Mouse (Mus musculus) cerebellum, adult 8-10 months (tissue): ENCODE data around the gene Snd1.

Experiments used
- DNase-seq: peaks from one replicate; pipeline ENCODE4 v3.0.0; 2022

Snd1 gene

GRCm38 (mm10) chr6:28848891-28849290 is 374.0 kb downstream of the Snd1 start:
- DNase-seq: no peak

GRCm38 (mm10) chr6:28849317-28849716 is 374.4 kb downstream of the Snd1 start:
- no peak for DNase-seq

- DNase-seq: no peak
Measured at GRCm38 (mm10) chr6:28850326-28850900, 375.5 kb downstream of the Snd1 start.

- DNase-seq: no peak
Measured at GRCm38 (mm10) chr6:28852342-28852741, 377.4 kb downstream of the Snd1 start.

GRCm38 (mm10) chr6:28853164-28853563 is 378.2 kb downstream of the Snd1 start:
- no peak for DNase-seq

- DNase-seq: no peak
Measured at GRCm38 (mm10) chr6:28853654-28854053, 378.7 kb downstream of the Snd1 start.

- no peak for DNase-seq
Measured at GRCm38 (mm10) chr6:28854598-28854997, 379.7 kb downstream of the Snd1 start.

- DNase-seq: peak; percentile 35
Measured at GRCm38 (mm10) chr6:28855442-28855841, 380.5 kb downstream of the Snd1 start.

- DNase-seq: no peak
Measured at GRCm38 (mm10) chr6:28856789-28857188, 381.9 kb downstream of the Snd1 start.

- no peak for DNase-seq
Measured at GRCm38 (mm10) chr6:28857198-28858180, 382.6 kb downstream of the Snd1 start.

- DNase-seq: no peak
Measured at GRCm38 (mm10) chr6:28859094-28859493, 384.2 kb downstream of the Snd1 start.

GRCm38 (mm10) chr6:28860450-28860849 is 385.5 kb downstream of the Snd1 start:
- DNase-seq: no peak

GRCm38 (mm10) chr6:28860922-28861321 is 386.0 kb downstream of the Snd1 start:
- no peak for DNase-seq

GRCm38 (mm10) chr6:28862304-28862703 is 387.4 kb downstream of the Snd1 start:
- no peak for DNase-seq

- DNase-seq: peak; percentile 32
Measured at GRCm38 (mm10) chr6:28864684-28865083, 389.7 kb downstream of the Snd1 start.

- no peak for DNase-seq
Measured at GRCm38 (mm10) chr6:28865112-28865511, 390.2 kb downstream of the Snd1 start.

- DNase-seq: no peak
Measured at GRCm38 (mm10) chr6:28866206-28866605, 391.3 kb downstream of the Snd1 start.

GRCm38 (mm10) chr6:28867516-28868251 is 392.7 kb downstream of the Snd1 start:
- no peak for DNase-seq

- no peak for DNase-seq
Measured at GRCm38 (mm10) chr6:28871725-28872420, 396.9 kb downstream of the Snd1 start.

- no peak for DNase-seq
Measured at GRCm38 (mm10) chr6:28872421-28872795, 397.5 kb downstream of the Snd1 start.

- DNase-seq: no peak
Measured at GRCm38 (mm10) chr6:28874053-28874452, 399.1 kb downstream of the Snd1 start.

- no peak for DNase-seq
Measured at GRCm38 (mm10) chr6:28874759-28875158, 399.8 kb downstream of the Snd1 start.

- no peak for DNase-seq
Measured at GRCm38 (mm10) chr6:28875333-28875732, 400.4 kb downstream of the Snd1 start.
